Mouse (Mus musculus) lung, embryonic 15.5 days (tissue): ENCODE measurements around the gene Pth. TPM values are rescaled to one million over a fixed set of nuclear protein-coding genes. Genes with fewer than 3 reads are reported as not detected.
A peak's percentile ranks its signal among the peaks of the same experiment; 100 is the strongest.

Experiments used
- ATAC-seq: fragments of 200-750 bp; cut with Nextera tagmentation; 2 replicates; pipeline ENCODE4 v1.8.0; 2017; ENCODE audit warnings: moderate number of reproducible peaks, borderline replicate concordance; ENCODE audit not compliant: low FRiP score, low TSS enrichment; ENCODE audit errors: extremely low read depth
- H3K27ac ChIP-seq: fragments of 300-500 bp; sonication (generic); 2 replicates; pipeline ENCODE4 v1.5.1; 2015; ENCODE audit warnings: moderate library complexity, mild to moderate bottlenecking, inconsistent platforms
- H3K27me3 ChIP-seq: fragments of 300-500 bp; sonication (generic); 2 replicates; pipeline ENCODE4 v1.6.1; 2015; ENCODE audit warnings: inconsistent platforms
- H3K36me3 ChIP-seq: fragments of 300-500 bp; sonication (generic); 2 replicates; pipeline ENCODE4 v1.6.1; 2015; ENCODE audit warnings: inconsistent platforms
- H3K4me1 ChIP-seq: fragments of 300-500 bp; sonication (generic); 2 replicates; pipeline ENCODE4 v1.6.1; 2015; ENCODE audit warnings: inconsistent platforms
- H3K4me2 ChIP-seq: fragments of 300-500 bp; sonication (generic); 2 replicates; pipeline ENCODE4 v1.6.1; 2015; ENCODE audit warnings: inconsistent platforms, mild to moderate bottlenecking, moderate library complexity
- H3K4me3 ChIP-seq: fragments of 300-500 bp; sonication (generic); 2 replicates; pipeline ENCODE4 v1.5.1; 2015; ENCODE audit warnings: mild to moderate bottlenecking, inconsistent platforms
- H3K9ac ChIP-seq: fragments of 300-500 bp; sonication (generic); 2 replicates; pipeline ENCODE4 v1.6.1; 2015; ENCODE audit warnings: inconsistent platforms
- H3K9me3 ChIP-seq: fragments of 300-500 bp; sonication (generic); 2 replicates; pipeline ENCODE4 v1.6.1; 2016; ENCODE audit warnings: inconsistent platforms
- WGBS: fragments of 180-500 bp; shearing (Covaris S2); methylation state at CpG from one replicate; pipeline ENCODE4 v1.1.7; 2015; 5-methylcytosine and 5-hydroxymethylcytosine counted together
- polyA plus RNA-seq: library from polyadenylated mRNA; unstranded; fragments of >200 nt; fragmentation: Nextera tagmentation; extraction: Ambion mirVana; gene quantifications from 2 replicates; pipeline ENCODE4 v1.2.1, GENCODE M21; 2015

Gene Pth
- 0.29 and 0.63 TPM in 2 replicates for polyA plus RNA-seq

DNA sequence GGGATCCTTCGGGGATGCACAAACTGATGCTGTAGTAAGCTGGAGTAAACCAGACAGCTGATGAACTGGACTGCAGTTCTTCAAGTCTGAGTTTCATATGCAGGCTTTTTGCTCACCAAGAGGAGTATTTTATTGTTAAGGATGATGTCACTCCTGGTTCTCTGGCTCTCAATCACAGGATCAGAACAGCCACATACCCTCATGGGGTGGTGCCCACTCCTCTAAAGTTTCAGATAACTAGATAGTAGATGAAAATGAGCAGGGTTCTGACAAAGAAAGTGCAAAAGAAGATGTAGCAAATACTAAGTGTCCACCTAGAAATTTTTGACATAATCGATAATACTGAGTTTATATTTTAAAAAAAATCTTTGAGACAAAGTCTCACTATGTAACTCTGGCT, at the start of gene Pth:
TSS of gene Pth (minus strand) at position 101 of the 400 bp plus-strand sequence.
- WGBS = 79% methylated on average over 2 of the region's 2 CpGs
- Histone ChIP-seq H3K4me3 (no peak within 1 kb of the TSS), H3K36me3 (no peaks in the 10 kb centered on the region), H3K27me3 (no peaks in the 10 kb centered on the region), H3K9me3 (no peaks in the 10 kb centered on the region), H3K27ac (no peak within 1 kb of the TSS), H3K4me2 (no peak within 1 kb of the TSS), H3K9ac (no peak within 1 kb of the TSS), H3K4me1 (no peaks in the 10 kb centered on the region)
- no peak for ATAC-seq

GRCm38 (mm10) chr7:113436312-113436711, 47.9 kb upstream of the Pth start:
- no peak overlapping the region for H3K4me3 ChIP-seq
- H3K9ac ChIP-seq = no peak overlapping the region
- H3K27me3 ChIP-seq = no peaks in the 10 kb centered on the region
- H3K4me2 ChIP-seq = no peak overlapping the region
- 78% methylated on average over 10 of the region's 10 CpGs for WGBS
- H3K27ac ChIP-seq = no peak overlapping the region
- H3K36me3 ChIP-seq = no peaks in the 10 kb centered on the region
- no peaks in the 10 kb centered on the region for H3K4me1 ChIP-seq
- ATAC-seq = no peak
- H3K9me3 ChIP-seq = no peaks in the 10 kb centered on the region

DNA sequence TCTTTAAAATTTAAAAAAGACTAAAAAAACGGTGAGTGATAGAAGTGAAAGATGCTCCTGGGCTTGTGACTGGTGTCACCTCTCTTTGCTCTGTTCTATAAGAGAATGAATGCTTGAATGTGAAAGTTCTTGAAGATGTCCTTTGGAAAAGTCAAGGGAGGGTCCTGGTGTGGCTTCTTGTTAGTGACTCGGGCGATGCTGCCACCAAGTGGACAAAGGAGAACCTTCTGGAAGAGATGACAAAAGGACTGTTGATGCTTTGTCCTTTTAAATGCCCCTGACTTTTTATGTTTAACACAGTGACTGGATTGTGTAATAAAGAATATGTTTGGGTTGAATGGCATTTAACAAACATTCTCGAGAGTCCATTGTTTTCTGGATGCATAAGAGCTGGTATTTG, 45.9 kb upstream of the Pth start:
- Histone ChIP-seq H3K36me3 (no peaks in the 10 kb centered on the region), H3K9ac (no peak overlapping the region), H3K4me3 (no peak overlapping the region), H3K4me2 (no peak overlapping the region), H3K27me3 (no peaks in the 10 kb centered on the region), H3K4me1 (no peaks in the 10 kb centered on the region), H3K9me3 (no peaks in the 10 kb centered on the region), H3K27ac (no peak overlapping the region)
- 15% methylated on average over 4 of the region's 4 CpGs for WGBS
- ATAC-seq = no peak

- H3K27me3 ChIP-seq = no peaks in the 10 kb centered on the region
- no peaks in the 10 kb centered on the region for H3K4me1 ChIP-seq
- no peak overlapping the region for H3K4me2 ChIP-seq
- no peak overlapping the region for H3K9ac ChIP-seq
- no peaks in the 10 kb centered on the region for H3K36me3 ChIP-seq
- no peak overlapping the region for H3K27ac ChIP-seq
- ATAC-seq = no peak
- no peak overlapping the region for H3K4me3 ChIP-seq
- 72% methylated on average over 3 of the region's 3 CpGs for WGBS
- no peaks in the 10 kb centered on the region for H3K9me3 ChIP-seq
Measured at GRCm38 (mm10) chr7:113433451-113433850, 45.1 kb upstream of the Pth start.

DNA sequence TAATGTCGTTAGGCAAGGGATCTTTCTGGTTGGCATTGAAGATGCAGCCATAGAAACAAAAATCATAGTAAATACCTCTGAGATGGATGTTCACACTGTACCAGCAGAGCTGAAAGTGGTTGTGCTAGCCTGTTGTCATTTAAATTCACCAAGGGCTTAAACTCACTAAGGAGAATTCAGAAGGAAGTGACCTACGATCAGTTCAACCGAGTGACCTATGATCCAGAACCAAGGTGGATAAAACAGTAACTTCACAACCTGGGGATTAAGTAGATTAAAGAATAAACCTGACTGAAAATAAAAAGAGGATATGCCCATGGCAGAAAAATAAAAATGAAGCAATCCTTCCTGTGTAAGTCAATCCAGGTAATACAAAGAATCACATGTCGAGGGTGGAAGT, 44.5 kb upstream of the Pth start:
- Histone ChIP-seq H3K27ac (no peak overlapping the region), H3K4me3 (no peak overlapping the region), H3K27me3 (no peaks in the 10 kb centered on the region), H3K9me3 (no peaks in the 10 kb centered on the region), H3K9ac (no peak overlapping the region), H3K4me2 (no peak overlapping the region), H3K4me1 (no peaks in the 10 kb centered on the region), H3K36me3 (no peaks in the 10 kb centered on the region)
- no peak for ATAC-seq
- WGBS = 75% methylated on average over 4 of the region's 4 CpGs

GRCm38 (mm10) chr7:113420771-113421170, 32.4 kb upstream of the Pth start:
- no peak overlapping the region for H3K9ac ChIP-seq
- H3K36me3 ChIP-seq = no peaks in the 10 kb centered on the region
- H3K4me1 ChIP-seq = peaks cover 8% of the 10 kb centered on the region
- no peak overlapping the region for H3K4me2 ChIP-seq
- H3K27me3 ChIP-seq = no peaks in the 10 kb centered on the region
- ATAC-seq = no peak
- WGBS = 92% methylated on average over 1 of the region's 1 CpGs
- no peak overlapping the region for H3K27ac ChIP-seq
- no peaks in the 10 kb centered on the region for H3K9me3 ChIP-seq
- H3K4me3 ChIP-seq = no peak overlapping the region

GRCm38 (mm10) chr7:113419070-113419782, 30.9 kb upstream of the Pth start:
- no peak overlapping the region for H3K27ac ChIP-seq
- no peak overlapping the region for H3K9ac ChIP-seq
- H3K9me3 ChIP-seq = no peaks in the 10 kb centered on the region
- H3K36me3 ChIP-seq = no peaks in the 10 kb centered on the region
- WGBS = 2% methylated on average over 4 of the region's 4 CpGs
- no peak overlapping the region for H3K4me3 ChIP-seq
- H3K4me1 ChIP-seq = peaks cover 8% of the 10 kb centered on the region
- no peaks in the 10 kb centered on the region for H3K27me3 ChIP-seq
- H3K4me2 ChIP-seq = no peak overlapping the region
- peak; percentile 77 for ATAC-seq

GRCm38 (mm10) chr7:113416536-113416935, 28.2 kb upstream of the Pth start:
- H3K9ac ChIP-seq = no peak overlapping the region
- no peaks in the 10 kb centered on the region for H3K36me3 ChIP-seq
- no peak overlapping the region for H3K4me2 ChIP-seq
- H3K27ac ChIP-seq = no peak overlapping the region
- no peaks in the 10 kb centered on the region for H3K27me3 ChIP-seq
- H3K4me1 ChIP-seq = peaks cover 8% of the 10 kb centered on the region
- ATAC-seq = no peak
- no peaks in the 10 kb centered on the region for H3K9me3 ChIP-seq
- 75% methylated on average over 1 of the region's 1 CpGs for WGBS
- H3K4me3 ChIP-seq = no peak overlapping the region

- peaks cover 8% of the 10 kb centered on the region for H3K4me1 ChIP-seq
- H3K9ac ChIP-seq = no peak overlapping the region
- no peak overlapping the region for H3K4me3 ChIP-seq
- H3K27ac ChIP-seq = no peak overlapping the region
- no peak for ATAC-seq
- H3K9me3 ChIP-seq = no peaks in the 10 kb centered on the region
- no peaks in the 10 kb centered on the region for H3K27me3 ChIP-seq
- 77% methylated on average over 3 of the region's 3 CpGs for WGBS
- H3K4me2 ChIP-seq = no peak overlapping the region
- H3K36me3 ChIP-seq = no peaks in the 10 kb centered on the region
Measured at GRCm38 (mm10) chr7:113415256-113415655, 26.9 kb upstream of the Pth start.

DNA sequence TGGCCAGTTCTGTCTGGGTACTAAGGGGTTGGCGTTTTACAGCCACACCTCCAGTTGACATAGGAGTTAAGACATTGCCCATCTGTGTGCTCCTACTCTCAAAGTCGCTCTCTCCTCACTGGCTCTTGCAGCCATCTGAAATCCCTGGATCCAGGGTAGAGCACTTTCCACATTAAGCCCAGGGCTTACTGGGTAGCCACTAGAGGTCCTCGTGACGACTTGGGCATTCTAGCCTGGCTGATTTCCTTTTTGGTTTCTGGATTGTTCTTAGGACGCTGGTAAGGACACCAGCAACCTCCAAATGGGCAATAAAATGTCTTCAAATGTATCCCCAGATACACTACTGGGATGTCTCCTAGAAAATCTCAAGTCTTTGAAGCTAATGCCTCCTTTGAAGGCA, 20.3 kb upstream of the Pth start:
- H3K27ac ChIP-seq = no peak overlapping the region
- H3K4me3 ChIP-seq = no peak overlapping the region
- H3K36me3 ChIP-seq = no peaks in the 10 kb centered on the region
- no peak overlapping the region for H3K4me2 ChIP-seq
- H3K9me3 ChIP-seq = no peaks in the 10 kb centered on the region
- H3K4me1 ChIP-seq = no peaks in the 10 kb centered on the region
- no peaks in the 10 kb centered on the region for H3K27me3 ChIP-seq
- no peak overlapping the region for H3K9ac ChIP-seq
- 60% methylated on average over 5 of the region's 5 CpGs for WGBS
- no peak for ATAC-seq

DNA sequence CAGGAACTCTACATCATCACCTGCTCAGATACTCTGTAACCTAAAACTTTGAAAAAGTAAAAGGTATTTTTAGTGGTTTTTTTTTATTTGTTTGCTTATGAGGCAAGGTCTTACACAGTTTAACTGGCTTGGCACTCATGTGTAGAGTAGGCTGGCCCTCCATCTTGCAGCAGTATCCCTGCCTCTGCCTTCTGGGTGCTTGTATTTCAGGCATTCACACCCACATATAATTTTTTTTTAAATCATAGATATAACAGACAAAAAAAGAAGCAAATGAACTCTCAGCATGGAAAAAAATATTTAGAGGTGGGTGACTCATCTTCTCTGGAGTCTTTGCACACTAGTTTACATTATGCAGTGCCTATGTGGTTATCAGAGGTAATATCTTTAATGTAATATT, 9.7 kb upstream of the Pth start:
- Histone ChIP-seq H3K27ac (no peak overlapping the region), H3K4me2 (no peak overlapping the region), H3K36me3 (no peaks in the 10 kb centered on the region), H3K9ac (no peak overlapping the region), H3K27me3 (no peaks in the 10 kb centered on the region), H3K4me1 (no peaks in the 10 kb centered on the region), H3K9me3 (no peaks in the 10 kb centered on the region), H3K4me3 (no peak overlapping the region)
- ATAC-seq = no peak

- ATAC-seq = no peak
- Histone ChIP-seq H3K4me2 (no peak overlapping the region), H3K9ac (no peak overlapping the region), H3K27ac (no peak overlapping the region), H3K4me3 (no peak overlapping the region), H3K36me3 (no peaks in the 10 kb centered on the region), H3K27me3 (no peaks in the 10 kb centered on the region), H3K4me1 (no peaks in the 10 kb centered on the region), H3K9me3 (no peaks in the 10 kb centered on the region)
- 79% methylated on average over 4 of the region's 4 CpGs for WGBS
Measured at GRCm38 (mm10) chr7:113396661-113397060, 8.3 kb upstream of the Pth start.

DNA sequence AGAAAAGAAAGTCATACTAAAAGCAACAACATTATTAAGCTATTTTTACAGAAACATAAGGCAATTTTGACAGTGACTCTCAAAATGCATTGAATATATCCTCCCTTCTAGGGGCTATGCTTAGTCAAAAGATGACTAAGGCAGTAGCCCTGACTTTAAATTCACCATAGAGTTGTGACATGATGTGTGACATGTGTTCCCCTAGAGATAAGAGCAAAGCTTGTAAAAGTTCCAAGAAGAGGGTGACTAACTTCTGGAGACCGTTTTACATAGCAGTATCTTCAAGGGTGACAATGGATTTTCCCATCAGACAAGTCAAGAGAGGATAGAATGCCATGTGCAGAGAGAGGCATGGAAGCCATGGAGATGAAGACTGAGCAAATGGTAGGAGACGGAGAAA, 3.2 kb upstream of the Pth start:
- no peaks in the 10 kb centered on the region for H3K27me3 ChIP-seq
- no peak overlapping the region for H3K4me3 ChIP-seq
- H3K9me3 ChIP-seq = no peaks in the 10 kb centered on the region
- H3K4me2 ChIP-seq = no peak overlapping the region
- H3K9ac ChIP-seq = no peak overlapping the region
- WGBS = 60% methylated on average over 2 of the region's 2 CpGs
- H3K4me1 ChIP-seq = no peaks in the 10 kb centered on the region
- ATAC-seq = no peak
- no peak overlapping the region for H3K27ac ChIP-seq
- H3K36me3 ChIP-seq = no peaks in the 10 kb centered on the region
